Mouse (Mus musculus) megakaryocyte, embryonic 14.5 days (primary cell): ENCODE measurements around the gene Por.

ENCODE experiments used
- FLI1 ChIP-seq: IDR thresholded peaks from 2 replicates; pipeline ENCODE4 v1.6.1; 2012; ENCODE audit warnings: low read length, inconsistent platforms, mixed read lengths
- GATA1 ChIP-seq: IDR thresholded peaks from 3 replicates; pipeline ENCODE4 v1.6.1; 2012; ENCODE audit warnings: mixed read lengths, low read length, inconsistent platforms, borderline replicate concordance

- no peak for TF ChIP-seq GATA1
- TF ChIP-seq FLI1 = no peak
Measured at GRCm38 (mm10) chr5:135682942-135683570, 13.2 kb downstream of the Por start.
